ENCODE assay signal across 9 mouse cellular contexts in genomic region chr4:136637563-136638229, GRCm38 (mm10). TPM values are rescaled to one million over a fixed set of nuclear protein-coding genes. Genes with fewer than 3 reads are reported as not detected.
DNase-seq lines count a peak whose midpoint lies in the region; ATAC-seq and TF ChIP-seq lines count a peak whose summit lies in the region.
"Had no signal": no experiment of that assay in that cellular context is flagged by ENCODE, and none has a peak within 500 bp of the region (broad histone marks: within the 10 kb centered on the region; RNA-seq: fewer than 3 reads in every experiment).

No protein-coding gene starts in this region.

- H3K27me3 ChIP-seq in thymus, adult 2 months (ENCODE audit: control insufficient read depth, insufficient read depth, low read length) = no peaks in the 10 kb centered on the region
- peaks cover 39% of the 10 kb centered on the region for H3K27me3 ChIP-seq in heart, postnatal 0 days (ENCODE audit: control insufficient read depth, insufficient read depth, low read length)
- no peaks in the 10 kb centered on the region for H3K27me3 ChIP-seq in midbrain, postnatal 0 days (ENCODE audit: insufficient read depth, low read length)

- peak; percentile 13 for DNase-seq in adrenal gland, adult 2 months
- no peak for DNase-seq in adrenal gland, postnatal 4 days (ENCODE audit: low spot score in 2 of 2)
- peak; percentile 26 for DNase-seq in thymus, adult 2 months
- DNase-seq in thymus, adult 18-20 months = no peak
- no peak for DNase-seq in heart, postnatal 0 days (ENCODE audit: low spot score)
- DNase-seq in left cerebral cortex, adult 8-10 months (ENCODE audit: low spot score in 2 of 2) = peak; percentile 51 to 84
- DNase-seq in midbrain, postnatal 0 days (ENCODE audit: low spot score) = peak; percentile 90
- peak; percentile 66 for DNase-seq in thymus, postnatal 14 days

- no peaks in the 10 kb centered on the region for H3K9me3 ChIP-seq in heart, postnatal 0 days (replicated peaks; ENCODE audit: control insufficient read depth, low read length)
- H3K9me3 ChIP-seq in midbrain, postnatal 0 days (ENCODE audit: low read length) = no peaks in the 10 kb centered on the region

- peak overlapping the region; percentile 81 for H3K4me2 ChIP-seq in heart, postnatal 0 days (ENCODE audit: low read depth, low read length)
- peak overlapping the region; percentile 67 for H3K4me2 ChIP-seq in midbrain, postnatal 0 days (ENCODE audit: low read depth, low read length, poor library complexity, severe bottlenecking)

- 0 out of 2 replicates have a peak, but pooled peaks have one; percentile 31 for TF ChIP-seq POLR2A in thymus, adult 2 months (IDR thresholded peaks at IDR 0.05; ENCODE audit: control insufficient read depth, extremely low read depth, insufficient read depth, low read length, poor library complexity)

- H3K4me1 ChIP-seq in thymus, adult 2 months (replicated peaks; ENCODE audit: control insufficient read depth, insufficient read depth, low read length) = peaks cover 10% of the 10 kb centered on the region
- H3K4me1 ChIP-seq in heart, postnatal 0 days (ENCODE audit: control insufficient read depth, insufficient read depth) = peaks cover 10% of the 10 kb centered on the region
- no peaks in the 10 kb centered on the region for H3K4me1 ChIP-seq in midbrain, postnatal 0 days (ENCODE audit: insufficient read depth, low read length)

- no peaks in the 10 kb centered on the region for H3K36me3 ChIP-seq in thymus, adult 2 months (ENCODE audit: control insufficient read depth, insufficient read depth, low read length)
- H3K36me3 ChIP-seq in heart, postnatal 0 days (replicated peaks; ENCODE audit: control insufficient read depth, insufficient read depth, low read length) = no peaks in the 10 kb centered on the region
- H3K36me3 ChIP-seq in midbrain, postnatal 0 days (ENCODE audit: insufficient read depth, low read length) = no peaks in the 10 kb centered on the region

- no peak for TF ChIP-seq EP300 in heart, postnatal 0 days (IDR thresholded peaks at IDR 0.05; ENCODE audit: low read depth)

- no peak overlapping the region for H3K27ac ChIP-seq in thymus, adult 2 months (ENCODE audit: control insufficient read depth, insufficient read depth, low read length)
- H3K27ac ChIP-seq in heart, postnatal 0 days (ENCODE audit: low read depth) = no peak overlapping the region
- H3K27ac ChIP-seq in midbrain, postnatal 0 days (ENCODE audit: low read depth, low read length) = peak overlapping the region; percentile 70

- no peak overlapping the region; the same call in 1 of the 2 replicates for H3K9ac ChIP-seq in heart, postnatal 0 days (replicated peaks; ENCODE audit: low read depth, low read length)
- H3K9ac ChIP-seq in midbrain, postnatal 0 days (replicated peaks; ENCODE audit: low read length, poor library complexity, severe bottlenecking) = peak overlapping the region; percentile 67

- WGBS in thymus, adult 2 months = 6% methylated on average over 76 of the region's 76 CpGs
- WGBS in heart, postnatal 0 days = 4% methylated on average over 71 of the region's 76 CpGs
- WGBS in midbrain, postnatal 0 days = 2% methylated on average over 74 of the region's 76 CpGs

- H3K4me3 ChIP-seq in thymus, adult 2 months (ENCODE audit: control insufficient read depth, insufficient read depth, low read length) = peak overlapping the region; percentile 38
- H3K4me3 ChIP-seq in heart, postnatal 0 days (ENCODE audit: low read depth, low read length) = peak overlapping the region; percentile 55
- H3K4me3 ChIP-seq in midbrain, postnatal 0 days (ENCODE audit: low read depth, low read length) = peak overlapping the region; percentile 46

- peak; percentile 27 for ATAC-seq in heart, postnatal 0 days (ENCODE audit: insufficient read depth, low read depth)
- ATAC-seq in midbrain, postnatal 0 days (ENCODE audit: low FRiP score) = peak; percentile 87

- no peak for TF ChIP-seq CTCF in thymus, adult 2 months (IDR thresholded peaks at IDR 0.05; ENCODE audit: borderline replicate concordance, control insufficient read depth, extremely low read depth, insufficient read depth, low read length, poor library complexity)
- no peak for TF ChIP-seq CTCF in heart, postnatal 0 days (IDR thresholded peaks at IDR 0.05; ENCODE audit: low read depth)
- no peak; the same call in 1 of the 2 replicates for TF ChIP-seq CTCF in midbrain, postnatal 0 days (IDR thresholded peaks at IDR 0.05)

RNA-seq across cellular contexts. Expression of gene Lactbl1, which starts 15.3 kb away (rescaled TPM):
- total RNA-seq in adrenal gland, adult 2 months (2021) = not detected
- polyA plus RNA-seq in adrenal gland, adult 2 months (2012; rRNA removed) = 0.06 TPM in 1 of 2 replicates, not detected in the other
- total RNA-seq in adrenal gland, postnatal 4 days (2021) = not detected
- 1.1 and 1.2 TPM in 2 replicates for polyA plus RNA-seq in thymus, adult 2 months (2012; rRNA removed)
- not detected in 2 replicates for total RNA-seq in heart, postnatal 0 days (2014; rRNA removed; ENCODE audit: low replicate concordance)
- polyA plus RNA-seq in heart, postnatal 0 days (2015; fragmentation: Nextera tagmentation; extraction: Ambion mirVana) = not detected in 2 replicates
- not detected for total RNA-seq in left cerebral cortex, adult 8-10 months (2022)
- total RNA-seq in midbrain, postnatal 0 days (2014; rRNA removed) = 0.93 TPM in 1 of 2 replicates, not detected in the other
- polyA plus RNA-seq in midbrain, postnatal 0 days (2015; fragmentation: Nextera tagmentation; extraction: Ambion mirVana) = 0.09 TPM in 1 of 2 replicates, not detected in the other

RNA-seq across cellular contexts. Expression of gene Tex46, which starts 27.5 kb away (rescaled TPM):
- total RNA-seq in adrenal gland, adult 2 months (2021) = not detected
- not detected in 2 replicates for polyA plus RNA-seq in adrenal gland, adult 2 months (2012; rRNA removed)
- not detected for total RNA-seq in adrenal gland, postnatal 4 days (2021)
- polyA plus RNA-seq in thymus, adult 2 months (2012; rRNA removed) = not detected in 2 replicates
- total RNA-seq in heart, postnatal 0 days (2014; rRNA removed; ENCODE audit: low replicate concordance) = not detected in 2 replicates
- not detected in 2 replicates for polyA plus RNA-seq in heart, postnatal 0 days (2015; fragmentation: Nextera tagmentation; extraction: Ambion mirVana)
- total RNA-seq in left cerebral cortex, adult 8-10 months (2022) = not detected
- total RNA-seq in midbrain, postnatal 0 days (2014; rRNA removed) = not detected in 2 replicates
- not detected in 2 replicates for polyA plus RNA-seq in midbrain, postnatal 0 days (2015; fragmentation: Nextera tagmentation; extraction: Ambion mirVana)
- total RNA-seq: hematopoietic stem cell, adult 5-6 weeks had no signal

RNA-seq across cellular contexts. Expression of gene Kdm1a, which starts 35.2 kb away (rescaled TPM):
- 10 to 100 TPM; 37.5 to 42.5 TPM for total RNA-seq in adrenal gland, adult 2 months (2021)
- 12.0 and 12.4 TPM in 2 replicates for polyA plus RNA-seq in adrenal gland, adult 2 months (2012; rRNA removed)
- total RNA-seq in adrenal gland, postnatal 4 days (2021) = 10 to 100 TPM; 71.2 to 72.4 TPM
- polyA plus RNA-seq in thymus, adult 2 months (2012; rRNA removed) = 64.3 and 70.4 TPM in 2 replicates
- total RNA-seq in heart, postnatal 0 days (2014; rRNA removed; ENCODE audit: low replicate concordance) = 48.2 and 57.0 TPM in 2 replicates
- polyA plus RNA-seq in heart, postnatal 0 days (2015; fragmentation: Nextera tagmentation; extraction: Ambion mirVana) = 15.2 and 17.0 TPM in 2 replicates
- 10 to 100 TPM; 85.9 to 94.4 (median 88.5) TPM for total RNA-seq in left cerebral cortex, adult 8-10 months (2022)
- 147 and 183 TPM in 2 replicates for total RNA-seq in midbrain, postnatal 0 days (2014; rRNA removed)
- 40.7 and 47.7 TPM in 2 replicates for polyA plus RNA-seq in midbrain, postnatal 0 days (2015; fragmentation: Nextera tagmentation; extraction: Ambion mirVana)

Comparison
In these comparisons a context has a peak if more than half of its experiments do, and no peak if none do; other contexts are left out.
1. DNase-seq: peak in adrenal gland, adult 2 months (single experiment), thymus, adult 2 months (single experiment), left cerebral cortex, adult 8-10 months (2 of 2), midbrain, postnatal 0 days (single experiment) and thymus, postnatal 14 days (single experiment); none in adrenal gland, postnatal 4 days (0 of 2), thymus, adult 18-20 months (0 of 2) and heart, postnatal 0 days (single experiment).
2. Peak in every context shown above with its lines, with median percentiles within 50 percentile points of each other: H3K4me3 ChIP-seq.